Mouse (Mus musculus) embryonic facial prominence, embryonic 11.5 days (tissue): Measurements from ENCODE around the gene Slc16a1. TPM values are rescaled to one million over a fixed set of nuclear protein-coding genes. Genes with fewer than 3 reads are reported as not detected.

Source experiments
- polyA plus RNA-seq: library from polyadenylated mRNA; unstranded; fragments of >200 nt; fragmentation: Nextera tagmentation; extraction: Ambion mirVana; gene quantifications from 2 replicates; pipeline ENCODE4 v1.2.1, GENCODE M21; 2014

Gene Slc16a1
- polyA plus RNA-seq, 1 experiment from 2014 or later: 46.6 TPM

Other genes starting within 250 kb of the Slc16a1 start
- 24.9 and 25.7 TPM in 2 replicates for gene Lrig2, start 126.8 kb upstream of the Slc16a1 start, polyA plus RNA-seq
- 1.2 and 2.1 TPM in 2 replicates for gene Ppm1j, start 142.4 kb downstream of the Slc16a1 start, polyA plus RNA-seq
- 0.13 TPM in 1 of 2 replicates, not detected in the other for gene Fam19a3, start 143.2 kb downstream of the Slc16a1 start, polyA plus RNA-seq
- gene Rhoc, start 149.7 kb downstream of the Slc16a1 start, polyA plus RNA-seq: 127 and 129 TPM in 2 replicates
- 36.4 and 47.8 TPM in 2 replicates for gene Mov10, start 179.9 kb downstream of the Slc16a1 start, polyA plus RNA-seq
- 35.5 and 39.7 TPM in 2 replicates for gene St7l, start 225.3 kb downstream of the Slc16a1 start, polyA plus RNA-seq
- gene Capza1, start 225.8 kb downstream of the Slc16a1 start, polyA plus RNA-seq: 232 and 250 TPM in 2 replicates